16 mouse cellular contexts compared by ENCODE assay signal in the genomic region with DNA sequence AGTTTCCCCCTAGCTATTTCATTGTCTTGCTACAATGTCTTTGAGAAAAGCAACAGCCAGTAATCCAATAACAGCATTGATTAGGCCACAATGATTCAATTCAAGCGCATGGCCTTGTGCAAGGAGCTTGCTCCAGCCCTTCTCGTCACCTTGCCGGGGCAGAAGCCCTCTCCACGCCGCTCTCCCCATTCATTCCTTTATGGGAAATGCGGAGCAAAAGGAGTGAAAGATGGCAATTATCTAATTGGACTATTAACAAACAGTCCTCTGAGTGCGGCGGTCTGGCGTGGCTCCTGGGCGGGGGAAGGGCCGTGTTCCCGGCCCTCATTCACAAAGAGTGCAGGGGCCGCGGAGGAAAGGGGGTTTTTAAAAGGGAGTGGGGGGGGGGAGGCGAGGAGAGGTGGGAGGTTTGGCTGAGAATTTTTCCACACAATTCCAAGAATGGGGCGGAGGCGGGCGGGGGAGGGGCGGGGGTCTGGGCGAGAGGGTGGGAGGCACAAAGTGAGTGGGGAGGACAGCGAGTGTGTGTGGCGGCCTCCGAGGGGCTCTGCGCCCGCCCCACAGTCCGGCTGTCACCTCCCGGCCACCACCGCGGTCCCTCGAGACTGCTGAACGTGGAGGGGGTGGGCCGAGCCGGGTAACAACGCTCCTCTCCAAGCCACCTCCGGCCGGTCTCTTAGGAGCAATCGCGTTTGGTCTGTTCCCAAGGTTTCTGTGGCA. TPM values are rescaled to one million over a fixed set of nuclear protein-coding genes. Genes with fewer than 3 reads are reported as not detected.
A peak's percentile ranks its signal among the peaks of the same experiment; 100 is the strongest.
DNase-seq lines count a peak whose midpoint lies in the region; ATAC-seq and TF ChIP-seq lines count a peak whose summit lies in the region.
"Had no signal": no experiment of that assay in that cellular context is flagged by ENCODE, and none has a peak within 500 bp of the region (broad histone marks: within the 10 kb centered on the region; RNA-seq: fewer than 3 reads in every experiment).

No protein-coding gene starts in this region.

- no peak overlapping the region for H3K27ac ChIP-seq in hindbrain, embryonic 10.5 days
- H3K27ac ChIP-seq in hindbrain, embryonic 14.5 days = no peak overlapping the region
- H3K27ac ChIP-seq in embryonic facial prominence, embryonic 12.5 days = no peak overlapping the region
- H3K27ac ChIP-seq in intestine, postnatal 0 days (ENCODE audit: low read depth, low read length) = no peak overlapping the region
- H3K27ac ChIP-seq in neural tube, embryonic 12.5 days = no peak overlapping the region
- H3K27ac ChIP-seq: liver, embryonic 12.5 days had no signal

- under 1% methylated on average over 38 of the region's 38 CpGs for WGBS in hindbrain, embryonic 10.5 days
- under 1% methylated on average over 35 of the region's 38 CpGs for whole genome bisulfite sequencing in hindbrain, embryonic 14.5 days
- under 1% methylated on average over 32 of the region's 38 CpGs for WGBS in embryonic facial prominence, embryonic 12.5 days
- WGBS in intestine, postnatal 0 days = 2% methylated on average over 32 of the region's 38 CpGs
- WGBS in neural tube, embryonic 12.5 days = under 1% methylated on average over 36 of the region's 38 CpGs

- peak; percentile 53 for DNase-seq in hindbrain, embryonic 10.5 days (ENCODE audit: low spot score)
- no peak for DNase-seq in hindbrain, embryonic 14.5 days (ENCODE audit: low spot score)
- no peak for DNase-seq in lung, postnatal 10 days
- DNase-seq in left cerebral cortex, postnatal 25 days (ENCODE audit: low spot score in 2 of 2) = no peak
- DNase-seq: cerebellum, adult 9-11 months; gastrocnemius, postnatal 10 days; kidney, postnatal 36 days; thymus, postnatal 14 days had no signal

- no peaks in the 10 kb centered on the region for H3K36me3 ChIP-seq in hindbrain, embryonic 10.5 days
- H3K36me3 ChIP-seq in hindbrain, embryonic 14.5 days (replicated peaks; ENCODE audit: control insufficient read depth, insufficient read depth) = no peaks in the 10 kb centered on the region
- no peaks in the 10 kb centered on the region for H3K36me3 ChIP-seq in embryonic facial prominence, embryonic 12.5 days
- H3K36me3 ChIP-seq in intestine, postnatal 0 days (ENCODE audit: control insufficient read depth, insufficient read depth) = no peaks in the 10 kb centered on the region
- H3K36me3 ChIP-seq in neural tube, embryonic 12.5 days = no peaks in the 10 kb centered on the region
- H3K36me3 ChIP-seq: liver, embryonic 12.5 days had no signal

- H3K4me1 ChIP-seq in hindbrain, embryonic 10.5 days (replicated peaks) = peaks cover 42% of the 10 kb centered on the region
- no peaks in the 10 kb centered on the region; the same call in 1 of the 2 replicates for H3K4me1 ChIP-seq in hindbrain, embryonic 14.5 days (replicated peaks; ENCODE audit: control insufficient read depth, insufficient read depth, low read length)
- H3K4me1 ChIP-seq in embryonic facial prominence, embryonic 12.5 days = peaks cover 14% of the 10 kb centered on the region
- peaks cover 5% of the 10 kb centered on the region; the same call in 1 of the 2 replicates for H3K4me1 ChIP-seq in intestine, postnatal 0 days (replicated peaks; ENCODE audit: control insufficient read depth, insufficient read depth, low read length)
- peaks cover 9% of the 10 kb centered on the region for H3K4me1 ChIP-seq in neural tube, embryonic 12.5 days

- peaks cover 100% of the 10 kb centered on the region for H3K27me3 ChIP-seq in hindbrain, embryonic 10.5 days (ENCODE audit: insufficient read depth, poor library complexity, severe bottlenecking)
- H3K27me3 ChIP-seq in hindbrain, embryonic 14.5 days (ENCODE audit: control insufficient read depth, insufficient read depth, low read length) = peaks cover 98% of the 10 kb centered on the region
- H3K27me3 ChIP-seq in embryonic facial prominence, embryonic 12.5 days = peaks cover 97% of the 10 kb centered on the region
- peaks cover 93% of the 10 kb centered on the region for H3K27me3 ChIP-seq in intestine, postnatal 0 days (replicated peaks; ENCODE audit: control insufficient read depth, insufficient read depth, low read length)
- H3K27me3 ChIP-seq in neural tube, embryonic 12.5 days (replicated peaks) = peaks cover 99% of the 10 kb centered on the region
- H3K27me3 ChIP-seq: CH12.LX had no signal

- no peak overlapping the region for H3K4me2 ChIP-seq in hindbrain, embryonic 14.5 days (replicated peaks)
- peak overlapping the region; percentile 20 for H3K4me2 ChIP-seq in embryonic facial prominence, embryonic 12.5 days (replicated peaks)
- H3K4me2 ChIP-seq in intestine, postnatal 0 days (replicated peaks; ENCODE audit: low read depth) = no peak overlapping the region
- H3K4me2 ChIP-seq in neural tube, embryonic 12.5 days (replicated peaks) = peak overlapping the region; percentile 8; the same call in 1 of the 2 replicates
- H3K4me2 ChIP-seq: liver, embryonic 12.5 days had no signal

- intact Hi-C loops in left cerebral cortex, postnatal 25 days (cut with DNase I) = no loop called here

- ATAC-seq in hindbrain, embryonic 14.5 days (ENCODE audit: low FRiP score) = no peak
- no peak for ATAC-seq in embryonic facial prominence, embryonic 12.5 days (ENCODE audit: insufficient number of reproducible peaks, insufficient read depth, low FRiP score, low TSS enrichment)
- ATAC-seq in intestine, postnatal 0 days = no peak
- no peak for ATAC-seq in neural tube, embryonic 12.5 days (ENCODE audit: low FRiP score, low read depth)
- ATAC-seq in erythroblast, adult 5-6 weeks (replicated peaks; ENCODE audit: low FRiP score, poor library complexity, severe bottlenecking) = no peak
- ATAC-seq: liver, embryonic 12.5 days had no signal

- H3K9ac ChIP-seq in hindbrain, embryonic 14.5 days = no peak overlapping the region
- no peak overlapping the region for H3K9ac ChIP-seq in embryonic facial prominence, embryonic 12.5 days
- no peak overlapping the region for H3K9ac ChIP-seq in intestine, postnatal 0 days (ENCODE audit: low read depth, low read length)
- no peak overlapping the region for H3K9ac ChIP-seq in neural tube, embryonic 12.5 days
- H3K9ac ChIP-seq: liver, embryonic 12.5 days had no signal

- H3K9me3 ChIP-seq in hindbrain, embryonic 10.5 days = no peaks in the 10 kb centered on the region
- no peaks in the 10 kb centered on the region for H3K9me3 ChIP-seq in hindbrain, embryonic 14.5 days (ENCODE audit: control insufficient read depth, low read length)
- no peaks in the 10 kb centered on the region for H3K9me3 ChIP-seq in embryonic facial prominence, embryonic 12.5 days
- no peaks in the 10 kb centered on the region for H3K9me3 ChIP-seq in intestine, postnatal 0 days (ENCODE audit: control insufficient read depth)
- no peaks in the 10 kb centered on the region for H3K9me3 ChIP-seq in neural tube, embryonic 12.5 days
- H3K9me3 ChIP-seq: liver, embryonic 12.5 days had no signal

- no peak for TF ChIP-seq CTCF in intestine, postnatal 0 days (IDR thresholded peaks at IDR 0.05; ENCODE audit: low read depth)

- H3K4me3 ChIP-seq in hindbrain, embryonic 10.5 days = peak overlapping the region; percentile 35
- no peak overlapping the region for H3K4me3 ChIP-seq in hindbrain, embryonic 14.5 days (replicated peaks; ENCODE audit: low read length)
- 0 out of 2 replicates have a peak overlapping the region, but pooled peaks have one; percentile 9 for H3K4me3 ChIP-seq in embryonic facial prominence, embryonic 12.5 days
- 0 out of 2 replicates have a peak overlapping the region, but pooled peaks have one; percentile 0 for H3K4me3 ChIP-seq in intestine, postnatal 0 days (ENCODE audit: low read depth, low read length)
- H3K4me3 ChIP-seq in neural tube, embryonic 12.5 days = no peak overlapping the region
- H3K4me3 ChIP-seq: liver, embryonic 12.5 days had no signal

RNA-seq across cellular contexts. Expression of gene Vax1, which starts 1.5 kb away (rescaled TPM):
- polyA plus RNA-seq in hindbrain, embryonic 10.5 days (2016; fragmentation: Nextera tagmentation; extraction: Ambion mirVana) = 0.25 TPM in 1 of 2 replicates, not detected in the other
- not detected in 2 replicates for polyA plus RNA-seq in hindbrain, embryonic 14.5 days (2014; fragmentation: Nextera tagmentation; extraction: Ambion mirVana)
- 1.1 TPM in 2 replicates for polyA plus RNA-seq in embryonic facial prominence, embryonic 12.5 days (2016; fragmentation: Nextera tagmentation; extraction: Ambion mirVana)
- polyA plus RNA-seq in intestine, postnatal 0 days (2015; fragmentation: Nextera tagmentation; extraction: Ambion mirVana) = not detected in 2 replicates
- 0.19 TPM in 1 of 2 replicates, not detected in the other for polyA plus RNA-seq in neural tube, embryonic 12.5 days (2016; fragmentation: Nextera tagmentation; extraction: Ambion mirVana)
- 1 to 10 TPM; 1.4 to 1.7 TPM for total RNA-seq in left cerebral cortex, postnatal 25 days (2021)
- not detected in 2 replicates for total RNA-seq in erythroblast, adult 5-6 weeks (2015; ENCODE audit: low replicate concordance)
- not detected in 2 replicates for total RNA-seq in erythroblast, adult 5-6 weeks (2017; ENCODE audit: low replicate concordance)
- total RNA-seq: adrenal gland, adult 18-20 months; CH12.LX; gastrocnemius, postnatal 10 days had no signal
- polyA plus RNA-seq: liver, embryonic 12.5 days; small intestine, adult 2 months had no signal

RNA-seq across cellular contexts. Expression of gene Kcnk18, which starts 47.7 kb away (rescaled TPM):
- polyA plus RNA-seq in hindbrain, embryonic 10.5 days (2016; fragmentation: Nextera tagmentation; extraction: Ambion mirVana) = not detected in 2 replicates
- not detected in 2 replicates for polyA plus RNA-seq in hindbrain, embryonic 14.5 days (2014; fragmentation: Nextera tagmentation; extraction: Ambion mirVana)
- not detected in 2 replicates for polyA plus RNA-seq in embryonic facial prominence, embryonic 12.5 days (2016; fragmentation: Nextera tagmentation; extraction: Ambion mirVana)
- polyA plus RNA-seq in intestine, postnatal 0 days (2015; fragmentation: Nextera tagmentation; extraction: Ambion mirVana) = not detected in 2 replicates
- polyA plus RNA-seq in neural tube, embryonic 12.5 days (2016; fragmentation: Nextera tagmentation; extraction: Ambion mirVana) = not detected in 2 replicates
- not detected for total RNA-seq in left cerebral cortex, postnatal 25 days (2021)
- total RNA-seq in erythroblast, adult 5-6 weeks (2015; ENCODE audit: low replicate concordance) = not detected in 2 replicates
- total RNA-seq in erythroblast, adult 5-6 weeks (2017; ENCODE audit: low replicate concordance) = not detected in 2 replicates
- total RNA-seq: adrenal gland, adult 18-20 months; CH12.LX; gastrocnemius, postnatal 10 days had no signal
- polyA plus RNA-seq: liver, embryonic 12.5 days; small intestine, adult 2 months had no signal

Comparison
In these comparisons a context has a peak if more than half of its experiments do, and no peak if none do; other contexts are left out.
1. H3K4me3 ChIP-seq: peak in hindbrain, embryonic 10.5 days (single experiment), embryonic facial prominence, embryonic 12.5 days (single experiment) and intestine, postnatal 0 days (single experiment); none in hindbrain, embryonic 14.5 days (single experiment) and neural tube, embryonic 12.5 days (single experiment).
2. H3K4me2 ChIP-seq: peak in embryonic facial prominence, embryonic 12.5 days (single experiment) and neural tube, embryonic 12.5 days (single experiment); none in hindbrain, embryonic 14.5 days (single experiment) and intestine, postnatal 0 days (single experiment).